Mouse (Mus musculus) bone marrow, adult 2 months (tissue): Measurements from ENCODE around the gene Eno3.

Experiments
- CTCF ChIP-seq: fragments of 200-500 bp; IDR thresholded peaks from 2 replicates; pipeline ENCODE4 v1.5.1; 2011; ENCODE audit warnings: low read length, control low read depth; ENCODE audit not compliant: control insufficient read depth, insufficient read depth
- POLR2A ChIP-seq: fragments of 200-500 bp; IDR thresholded peaks from 2 replicates; pipeline ENCODE4 v1.6.1; 2011; ENCODE audit warnings: low read depth, mild to moderate bottlenecking, control low read depth, low read length, borderline replicate concordance; ENCODE audit not compliant: control insufficient read depth

DNA sequence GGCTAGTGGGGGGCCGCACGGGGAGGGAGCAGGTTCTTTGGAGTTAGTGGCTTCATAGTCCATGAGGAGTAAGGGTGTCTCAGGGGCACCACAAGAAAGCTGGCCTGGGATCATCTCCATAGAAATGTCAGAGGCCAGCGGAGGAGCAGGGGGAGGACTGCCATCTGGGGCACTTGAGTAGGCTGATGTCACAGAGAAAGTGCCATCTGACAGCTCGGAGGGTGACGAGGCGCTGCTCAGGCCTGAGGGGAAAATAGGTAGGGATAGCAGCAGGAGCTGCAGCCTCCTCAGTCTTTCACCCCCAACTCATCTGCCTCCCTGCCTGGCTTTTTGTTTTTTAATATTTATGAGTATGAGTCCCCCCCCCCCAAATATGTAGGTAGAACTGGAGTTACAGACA lies 17.0 kb downstream of the Eno3 start:
- TF ChIP-seq POLR2A (no peak), CTCF (no peak)
